Mouse (Mus musculus): ENCODE results near the gene Anapc5.

GRCm38 (mm10) chr5:122747950-122748349 lies 73.2 kb downstream of the Anapc5 start:
- no peak for TF ChIP-seq CTCF (IDR thresholded peaks at IDR 0.05)
- TF ChIP-seq EP300 (IDR thresholded peaks at IDR 0.05): no peak

All from lung, postnatal 0 days (tissue).